Mouse (Mus musculus): Measurements from ENCODE around the gene Polr3a.

- TF ChIP-seq CTCF (IDR thresholded peaks at IDR 0.05; ENCODE audit: low read depth) (peak; percentile 95), EP300 (IDR thresholded peaks at IDR 0.05; ENCODE audit: low read depth) (peak; percentile 60; the same call in 1 of the 2 replicates)
Measured at GRCm38 (mm10) chr14:24486773-24487227, at the start of gene Polr3a, which contains the start of gene Rps24.
